Mouse (Mus musculus) heart, postnatal 0 days (tissue): ENCODE data around the gene Trak1. TPM values are rescaled to one million over a fixed set of nuclear protein-coding genes. Genes with fewer than 3 reads are reported as not detected.

ENCODE experiments used
- ATAC-seq: fragments of 200-750 bp; cut with Nextera tagmentation; 2 replicates; pipeline ENCODE4 v1.8.0; 2017; ENCODE audit warnings: low read depth, moderate number of reproducible peaks, moderate library complexity; ENCODE audit not compliant: insufficient read depth
- DNase-seq: peaks from one replicate; pipeline ENCODE4 v3.0.0-alpha.2; 2016; ENCODE audit warnings: low spot score
- H3K27ac ChIP-seq: fragments of 300-500 bp; sonication (generic); 2 replicates; pipeline ENCODE4 v1.5.1; 2014; ENCODE audit warnings: low read depth, mild to moderate bottlenecking
- H3K27me3 ChIP-seq: fragments of 300-500 bp; sonication (generic); 2 replicates; pipeline ENCODE4 v1.6.1; 2014; ENCODE audit warnings: low read length, mixed read lengths; ENCODE audit not compliant: control insufficient read depth, insufficient read depth
- H3K36me3 ChIP-seq: fragments of 300-500 bp; sonication (generic); replicated peaks from 2 replicates; pipeline ENCODE4 v1.6.1; 2014; ENCODE audit warnings: low read length, mixed read lengths; ENCODE audit not compliant: control insufficient read depth, insufficient read depth
- H3K4me1 ChIP-seq: fragments of 300-500 bp; sonication (generic); 2 replicates; pipeline ENCODE4 v1.6.1; 2014; ENCODE audit warnings: antibody characterized with exemption; ENCODE audit not compliant: control insufficient read depth, insufficient read depth
- H3K4me2 ChIP-seq: fragments of 300-500 bp; sonication (generic); 2 replicates; pipeline ENCODE4 v1.6.1; 2014; ENCODE audit warnings: low read depth, mild to moderate bottlenecking, low read length, moderate library complexity
- H3K4me3 ChIP-seq: fragments of 300-500 bp; sonication (generic); 2 replicates; pipeline ENCODE4 v1.5.1; 2014; ENCODE audit warnings: low read depth, low read length
- H3K9ac ChIP-seq: fragments of 300-500 bp; sonication (generic); replicated peaks from 2 replicates; pipeline ENCODE4 v1.6.1; 2014; ENCODE audit warnings: low read depth, low read length, mixed read lengths
- H3K9me3 ChIP-seq: fragments of 300-500 bp; sonication (generic); replicated peaks from 2 replicates; pipeline ENCODE4 v1.6.1; 2016; ENCODE audit warnings: low read length; ENCODE audit not compliant: control insufficient read depth
- CTCF ChIP-seq: IDR thresholded peaks from 2 replicates; pipeline ENCODE4 v1.5.1; 2016; ENCODE audit warnings: antibody characterized with exemption, control low read depth, low read depth
- EP300 ChIP-seq: IDR thresholded peaks from 2 replicates; pipeline ENCODE4 v1.6.1; 2016; ENCODE audit warnings: antibody characterized with exemption, low read depth
- WGBS: fragments of 180-500 bp; shearing (Covaris S2); extraction: QIAGEN DNeasy Blood & Tissue Kit; methylation state at CpG from one replicate; pipeline ENCODE4 v1.1.7; 2014; 5-methylcytosine and 5-hydroxymethylcytosine counted together
- polyA plus RNA-seq: library from polyadenylated mRNA; unstranded; fragments of >200 nt; fragmentation: Nextera tagmentation; extraction: Ambion mirVana; gene quantifications from 2 replicates; pipeline ENCODE4 v1.2.1, GENCODE M21; 2015
- total RNA-seq: library from RNA; depleted of rRNA; stranded (reverse); fragments of >200 nt; gene quantifications from 2 replicates; pipeline ENCODE4 v1.2.3, GENCODE M21; 2014; ENCODE audit warnings: low replicate concordance

Trak1 gene
- total and polyA plus RNA-seq, 2 experiments from 2014 or later, result 59.3 to 113 TPM

DNA sequence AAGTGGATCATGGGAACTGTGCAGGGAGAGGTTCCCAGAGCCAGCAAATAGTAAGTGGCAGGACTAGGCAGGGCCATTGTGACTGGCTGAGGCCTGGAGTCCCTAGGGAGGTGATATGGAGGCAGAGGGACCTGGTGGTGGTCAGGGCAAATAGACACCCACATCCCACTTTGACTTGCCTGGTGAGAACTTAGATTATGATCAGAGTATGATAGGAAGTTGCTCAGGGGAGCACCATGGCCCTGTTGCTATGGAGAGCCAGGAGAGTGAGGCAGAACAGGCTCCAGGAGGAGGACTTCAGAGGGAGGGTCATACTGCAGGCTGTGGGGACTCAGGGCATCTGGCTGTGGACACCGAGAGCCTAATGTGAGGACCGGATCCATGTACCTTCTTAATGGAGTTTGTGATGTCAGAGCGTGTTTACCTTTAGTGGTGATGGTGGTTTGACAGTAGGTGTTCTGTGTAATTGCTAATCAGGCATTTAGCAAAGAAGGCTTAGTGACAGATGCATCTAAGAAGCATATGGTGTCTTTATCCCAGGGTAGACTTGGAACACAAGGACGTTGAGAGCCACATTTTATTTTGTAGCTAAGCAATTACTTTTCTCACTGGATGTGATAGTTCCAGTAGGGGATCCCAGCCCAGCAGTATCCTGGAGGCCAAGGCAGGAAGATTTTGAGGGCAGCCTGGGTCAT is 18.7 kb downstream of the Trak1 start:
- DNase-seq (no peak), ATAC-seq (no peak)
- 0 out of 2 replicates have a peak, but pooled peaks cover 4% of the 10 kb centered on the region for H3K36me3 ChIP-seq
- H3K9me3 ChIP-seq, result no peaks in the 10 kb centered on the region
- H3K4me1 ChIP-seq, result peaks cover 70% of the 10 kb centered on the region
- peak overlapping the region; percentile 99 for H3K27ac ChIP-seq
- TF ChIP-seq CTCF (no peak), EP300 (no peak)
- H3K4me3 ChIP-seq, result no peak overlapping the region
- H3K27me3 ChIP-seq, result no peaks in the 10 kb centered on the region
- no peak overlapping the region for H3K9ac ChIP-seq
- no peak overlapping the region for H3K4me2 ChIP-seq
- WGBS, result 62% methylated on average over 4 of the region's 4 CpGs

DNA sequence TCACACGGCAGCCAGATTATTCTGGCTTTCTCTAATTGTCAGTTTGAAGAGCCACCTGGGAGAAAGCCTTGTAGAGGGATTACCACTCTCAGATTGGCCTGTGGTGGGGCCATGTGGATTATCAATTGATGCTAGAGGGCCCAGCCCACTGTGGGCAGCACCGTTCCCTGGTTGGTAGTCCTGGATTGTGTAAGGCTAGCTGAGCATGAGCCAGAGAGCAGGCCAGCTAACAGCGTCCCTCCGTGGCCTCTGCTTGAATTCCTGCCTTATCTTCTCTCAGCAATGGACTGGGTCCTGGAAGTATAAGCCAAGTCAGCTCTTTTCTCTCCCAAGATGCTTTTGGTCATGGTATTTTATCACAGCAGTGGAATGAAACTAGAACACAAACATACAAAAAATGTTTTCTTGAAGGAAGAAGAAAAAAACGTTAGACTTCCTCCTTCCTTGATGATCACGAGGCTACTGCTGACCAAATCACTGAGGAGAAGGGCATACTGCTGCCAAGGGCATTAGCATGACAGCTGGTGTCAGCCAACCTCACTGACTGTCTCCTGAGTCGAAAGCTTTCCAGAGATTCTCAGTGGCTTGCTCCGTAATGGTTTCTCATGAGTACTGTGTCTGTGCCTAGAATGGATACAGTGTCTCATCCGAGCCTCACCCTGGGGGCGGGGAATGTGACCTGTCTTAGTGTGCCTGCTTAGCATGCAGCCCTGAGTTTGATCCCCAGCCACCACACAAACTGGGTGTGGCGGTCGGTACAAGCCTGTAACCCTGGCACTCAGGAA is 19.5 kb downstream of the Trak1 start:
- Histone ChIP-seq H3K27me3 (no peaks in the 10 kb centered on the region), H3K36me3 (0 out of 2 replicates have a peak, but pooled peaks cover 4% of the 10 kb centered on the region), H3K4me3 (no peak overlapping the region), H3K27ac (peak overlapping the region; percentile 99), H3K9ac (peak overlapping the region; percentile 28; the same call in 1 of the 2 replicates), H3K4me1 (peaks cover 62% of the 10 kb centered on the region), H3K4me2 (no peak overlapping the region), H3K9me3 (no peaks in the 10 kb centered on the region)
- DNase-seq, result peak; percentile 79
- TF ChIP-seq EP300, result peak; percentile 50; the same call in 1 of the 2 replicates
- TF ChIP-seq CTCF, result peak; percentile 16; the same call in 1 of the 2 replicates
- peak; percentile 28; the same call in 1 of the 2 replicates for ATAC-seq
- WGBS, result 19% methylated on average over 12 of the region's 12 CpGs

DNA sequence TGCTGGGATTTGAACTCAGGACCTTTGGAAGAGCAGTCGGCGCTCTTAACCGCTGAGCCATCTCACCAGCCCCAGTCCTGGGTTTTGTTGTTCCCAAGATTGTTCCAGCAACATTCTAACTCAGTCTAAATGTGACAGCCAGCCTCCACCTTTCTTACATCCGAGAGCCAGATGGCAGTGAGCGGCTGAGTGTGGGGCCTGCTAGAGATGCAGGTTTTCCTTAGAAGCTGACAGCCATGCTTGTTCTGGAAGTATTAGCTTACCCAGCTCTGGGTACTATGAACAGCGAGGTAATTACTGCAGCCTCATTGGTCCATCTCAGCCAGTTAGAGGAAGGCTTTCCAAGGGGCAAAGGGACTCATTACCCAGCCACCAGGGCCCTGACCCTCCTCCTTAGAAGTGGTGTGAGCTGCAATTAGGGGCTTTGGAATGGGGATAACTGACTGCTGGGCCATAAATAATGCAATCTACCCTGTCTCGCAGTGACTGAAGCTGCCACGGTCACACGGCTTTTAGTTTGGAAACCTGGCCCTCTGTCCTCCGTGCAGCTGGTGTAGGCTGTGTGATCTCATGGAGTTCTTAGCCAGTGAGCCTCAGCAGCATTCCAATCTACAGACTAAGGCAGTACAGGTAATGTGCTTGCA is 22.1 kb downstream of the Trak1 start:
- 0 out of 2 replicates have a peak overlapping the region, but pooled peaks have one; percentile 15 for H3K9ac ChIP-seq
- H3K36me3 ChIP-seq, result 0 out of 2 replicates have a peak, but pooled peaks cover 4% of the 10 kb centered on the region
- TF ChIP-seq EP300, result no peak
- no peak for TF ChIP-seq CTCF
- H3K4me2 ChIP-seq, result no peak overlapping the region
- H3K4me1 ChIP-seq, result peaks cover 47% of the 10 kb centered on the region
- no peak for DNase-seq
- no peaks in the 10 kb centered on the region for H3K27me3 ChIP-seq
- H3K9me3 ChIP-seq, result no peaks in the 10 kb centered on the region
- 72% methylated on average over 10 of the region's 10 CpGs for WGBS
- no peak for ATAC-seq
- H3K27ac ChIP-seq, result peak overlapping the region; percentile 89
- no peak overlapping the region for H3K4me3 ChIP-seq

DNA sequence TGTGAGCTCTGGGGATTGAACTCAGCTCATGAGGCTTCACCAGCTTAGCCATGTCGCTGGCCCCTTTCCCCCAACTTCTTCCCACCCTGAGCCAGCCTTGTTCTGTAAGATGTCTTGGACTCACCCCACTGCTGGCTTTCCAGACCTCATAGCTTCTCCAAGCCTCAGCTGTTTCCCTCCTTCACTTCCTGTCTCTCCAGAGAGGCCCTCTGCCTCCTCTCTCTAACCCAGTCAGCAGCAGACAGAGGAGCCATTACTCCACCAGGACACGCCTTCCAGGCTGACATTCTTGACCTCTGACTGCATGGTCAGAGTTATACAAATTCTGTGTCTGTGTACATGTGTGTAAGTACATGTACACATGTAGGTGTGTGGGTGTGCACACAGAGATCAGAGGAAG is 23.1 kb downstream of the Trak1 start:
- H3K4me1 ChIP-seq, result peaks cover 41% of the 10 kb centered on the region
- ATAC-seq, result no peak

DNA sequence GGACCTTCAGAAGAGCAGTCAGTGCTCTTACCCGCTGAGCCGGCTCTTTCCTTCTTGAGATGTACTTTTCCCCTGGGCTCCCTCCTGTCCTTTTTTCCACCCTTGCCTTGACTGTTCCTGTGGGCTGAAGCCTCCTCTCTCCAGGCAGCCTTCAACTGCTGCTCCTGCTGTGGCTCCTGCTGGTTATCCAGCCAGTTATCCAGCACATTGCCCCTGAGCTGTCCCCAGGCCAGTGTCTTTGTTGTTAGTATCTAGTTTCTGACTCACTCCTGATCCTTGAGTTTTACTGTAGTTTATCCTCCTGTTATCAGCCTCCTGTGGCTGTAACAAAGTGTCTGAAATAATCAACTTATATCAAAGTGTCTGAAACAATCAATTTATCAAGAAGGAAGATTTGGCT is 23.8 kb downstream of the Trak1 start:
- Histone ChIP-seq H3K27ac (peak overlapping the region; percentile 89), H3K36me3 (0 out of 2 replicates have a peak, but pooled peaks cover 4% of the 10 kb centered on the region), H3K9ac (no peak overlapping the region), H3K4me3 (no peak overlapping the region), H3K9me3 (no peaks in the 10 kb centered on the region), H3K4me2 (no peak overlapping the region), H3K27me3 (no peaks in the 10 kb centered on the region), H3K4me1 (peaks cover 35% of the 10 kb centered on the region)
- ATAC-seq (no peak), DNase-seq (no peak)
- TF ChIP-seq CTCF (no peak), EP300 (no peak)
- WGBS, result 74% methylated on average over 2 of the region's 2 CpGs

More for the DNA sequence above, 23.1 kb downstream of the Trak1 start:
- peak overlapping the region; percentile 89 for H3K27ac ChIP-seq
- no peaks in the 10 kb centered on the region for H3K9me3 ChIP-seq
- no peak overlapping the region for H3K4me3 ChIP-seq
- H3K27me3 ChIP-seq, result no peaks in the 10 kb centered on the region
- WGBS, result 60% methylated on average over 2 of the region's 2 CpGs
- H3K9ac ChIP-seq, result no peak overlapping the region
- TF ChIP-seq CTCF (no peak), EP300 (no peak)
- H3K36me3 ChIP-seq, result 0 out of 2 replicates have a peak, but pooled peaks cover 4% of the 10 kb centered on the region
- DNase-seq, result no peak
- no peak overlapping the region for H3K4me2 ChIP-seq
